Mouse (Mus musculus) erythroblast, embryonic 14.5 days (primary cell): ENCODE results near the gene Mrps15.

Experiments used
- GATA1 ChIP-seq: IDR thresholded peaks from 2 replicates; pipeline ENCODE4 v1.6.1; 2012; ENCODE audit warnings: low read length, inconsistent platforms, mixed read lengths
- TAL1 ChIP-seq: IDR thresholded peaks from 3 replicates; pipeline ENCODE4 v1.6.1; 2012; ENCODE audit warnings: low read length, inconsistent platforms, mixed read lengths

- no peak for TF ChIP-seq GATA1
- no peak for TF ChIP-seq TAL1
Observed at GRCm38 (mm10) chr4:126083021-126083420, 36.3 kb downstream of the Mrps15 start.
